Mouse (Mus musculus) CH12.LX (cell line): ENCODE measurements around the gene Psors1c2.

Experiments used
- CTCF ChIP-seq, 2 experiments: IDR thresholded peaks in 1 of 2; conservative IDR thresholded peaks in 1 of 2; 2 replicates each; pipeline ENCODE4 v1.5.1; 2011 to 2012; ENCODE audit warnings: low read depth in 2 of 2, low read length in 2 of 2, improper control_type of control experiment in 1 of 2, inconsistent platforms in 1 of 2, mild to moderate bottlenecking in 1 of 2, moderate library complexity in 1 of 2
- EP300 ChIP-seq: IDR thresholded peaks from 2 replicates; pipeline ENCODE4 v1.6.1; 2011; ENCODE audit warnings: low read length, improper control_type of control experiment
- GABPA ChIP-seq: IDR thresholded peaks from 2 replicates; pipeline ENCODE4 v1.6.1; 2012; ENCODE audit warnings: low read depth, low read length, improper control_type of control experiment, inconsistent platforms; ENCODE audit not compliant: insufficient replicate concordance
- HCFC1 ChIP-seq: IDR thresholded peaks from 2 replicates; pipeline ENCODE4 v1.6.1; 2012; ENCODE audit warnings: low read depth, mild to moderate bottlenecking, inconsistent platforms, low read length, improper control_type of control experiment
- JUND ChIP-seq: conservative IDR thresholded peaks from 2 replicates; pipeline ENCODE4 v1.6.1; 2011; ENCODE audit warnings: low read depth, low read length, improper control_type of control experiment
- MEF2A ChIP-seq: IDR thresholded peaks from 2 replicates; pipeline ENCODE4 v1.6.1; 2014; ENCODE audit warnings: low read depth, mild to moderate bottlenecking, inconsistent platforms, low read length, improper control_type of control experiment, borderline replicate concordance
- MYC ChIP-seq: IDR thresholded peaks from 2 replicates; pipeline ENCODE4 v1.6.1; 2011; ENCODE audit warnings: low read depth, mild to moderate bottlenecking, improper control_type of control experiment, low read length
- POLR2A ChIP-seq: IDR thresholded peaks from 2 replicates; pipeline ENCODE4 v1.6.1; 2011; ENCODE audit warnings: low read depth, mild to moderate bottlenecking, improper control_type of control experiment, low read length
- UBTF ChIP-seq: IDR thresholded peaks from 2 replicates; pipeline ENCODE4 v1.6.1; 2012; ENCODE audit warnings: low read depth, mild to moderate bottlenecking, inconsistent platforms, low read length, improper control_type of control experiment, moderate library complexity
- USF1 ChIP-seq: IDR thresholded peaks from 2 replicates; pipeline ENCODE4 v1.6.1; 2014; ENCODE audit warnings: low read depth, mild to moderate bottlenecking, inconsistent platforms, low read length, improper control_type of control experiment
- USF2 ChIP-seq: conservative IDR thresholded peaks from 2 replicates; pipeline ENCODE4 v1.6.1; 2011; ENCODE audit warnings: low read depth, low read length, improper control_type of control experiment
- ZC3H11A ChIP-seq: IDR thresholded peaks from 2 replicates; pipeline ENCODE4 v1.6.1; 2012; ENCODE audit warnings: low read depth, mild to moderate bottlenecking, inconsistent platforms, low read length, improper control_type of control experiment
- ZMIZ1 ChIP-seq: IDR thresholded peaks from 2 replicates; pipeline ENCODE4 v1.6.1; 2012; ENCODE audit warnings: low read depth, mild to moderate bottlenecking, inconsistent platforms, low read length, improper control_type of control experiment

GRCm38 (mm10) chr17:35534343-35534742 is 1.3 kb downstream of the Psors1c2 start:
- no peak for TF ChIP-seq EP300
- TF ChIP-seq GABPA, result no peak
- peak; percentile 83 to 90 for TF ChIP-seq CTCF (conservative IDR thresholded peaks at IDR 0.05 in 1 of 2, IDR thresholded peaks at IDR 0.05 in 1 of 2; ENCODE audit: low read depth in 2 of 2, low read length in 2 of 2)
- TF ChIP-seq USF1, result no peak
- no peak for TF ChIP-seq ZC3H11A
- TF ChIP-seq UBTF, result no peak
- no peak for TF ChIP-seq POLR2A
- no peak for TF ChIP-seq HCFC1
- TF ChIP-seq MYC, result no peak
- TF ChIP-seq JUND, result no peak
- TF ChIP-seq USF2, result no peak
- no peak for TF ChIP-seq ZMIZ1
- TF ChIP-seq MEF2A, result no peak
